Mouse (Mus musculus) embryonic facial prominence, embryonic 11.5 days (tissue): ENCODE measurements around the gene AI467606. TPM values are rescaled to one million over a fixed set of nuclear protein-coding genes. Genes with fewer than 3 reads are reported as not detected.
A peak's percentile ranks its signal among the peaks of the same experiment; 100 is the strongest.
"Not testable (repeated sequence)": the region's sequence is repeated elsewhere in the genome, so short reads cannot be mapped to it uniquely, and the experiment has no call there.

Experiments
- ATAC-seq: fragments of 200-750 bp; cut with Nextera tagmentation; replicated peaks from 2 replicates; pipeline ENCODE4 v1.8.0; 2017; ENCODE audit warnings: low read depth; ENCODE audit not compliant: insufficient number of reproducible peaks, low FRiP score, low TSS enrichment
- DNase-seq: peaks from one replicate; pipeline ENCODE4 v3.0.0-alpha.2; 2015; ENCODE audit warnings: low spot score
- H3K27ac ChIP-seq: fragments of 300-500 bp; sonication (generic); replicated peaks from 2 replicates; pipeline ENCODE4 v1.5.1; 2014; ENCODE audit warnings: mild to moderate bottlenecking, low read depth, low read length, control low read depth
- H3K27me3 ChIP-seq: fragments of 300-500 bp; sonication (generic); 2 replicates; pipeline ENCODE4 v1.6.1; 2014; ENCODE audit warnings: mild to moderate bottlenecking, low read length, moderate library complexity, mixed read lengths; ENCODE audit not compliant: control insufficient read depth, insufficient read depth
- H3K36me3 ChIP-seq: fragments of 300-500 bp; sonication (generic); replicated peaks from 2 replicates; pipeline ENCODE4 v1.6.1; 2014; ENCODE audit warnings: low read depth, mild to moderate bottlenecking, low read length, moderate library complexity, mixed read lengths; ENCODE audit not compliant: control insufficient read depth, insufficient read depth
- H3K4me1 ChIP-seq: fragments of 300-500 bp; sonication (generic); 2 replicates; pipeline ENCODE4 v1.6.1; 2014; ENCODE audit warnings: low read length, mixed read lengths; ENCODE audit not compliant: control insufficient read depth, insufficient read depth
- H3K4me2 ChIP-seq: fragments of 300-500 bp; sonication (generic); 2 replicates; pipeline ENCODE4 v1.6.1; 2014; ENCODE audit warnings: low read depth, mild to moderate bottlenecking, control low read depth, low read length, moderate library complexity
- H3K4me3 ChIP-seq: fragments of 300-500 bp; sonication (generic); 2 replicates; pipeline ENCODE4 v1.5.1; 2014; ENCODE audit warnings: low read depth, low read length, control low read depth
- H3K9ac ChIP-seq: fragments of 300-500 bp; sonication (generic); replicated peaks from 2 replicates; pipeline ENCODE4 v1.6.1; 2014; ENCODE audit warnings: mild to moderate bottlenecking, control low read depth, low read length
- H3K9me3 ChIP-seq: fragments of 300-500 bp; sonication (generic); replicated peaks from 2 replicates; pipeline ENCODE4 v1.6.1; 2016; ENCODE audit warnings: mild to moderate bottlenecking, low read length, inconsistent platforms, mixed read lengths; ENCODE audit not compliant: control insufficient read depth
- WGBS: fragments of 180-500 bp; shearing (Covaris S2); extraction: QIAGEN DNeasy Blood & Tissue Kit; methylation state at CpG from one replicate; pipeline ENCODE4 v1.1.7; 2014; 5-methylcytosine and 5-hydroxymethylcytosine counted together
- polyA plus RNA-seq: library from polyadenylated mRNA; unstranded; fragments of >200 nt; fragmentation: Nextera tagmentation; extraction: Ambion mirVana; gene quantifications from 2 replicates; pipeline ENCODE4 v1.2.1, GENCODE M21; 2014

Gene AI467606
- polyA plus RNA-seq, 1 experiment from 2014 or later = 1.0 TPM

- not testable (repeated sequence) for H3K27ac ChIP-seq, H3K9me3 ChIP-seq, H3K4me2 ChIP-seq, H3K4me3 ChIP-seq, DNase-seq, ATAC-seq, H3K4me1 ChIP-seq, H3K9ac ChIP-seq, H3K27me3 ChIP-seq, H3K36me3 ChIP-seq
- WGBS = 86% methylated on average over 6 of the region's 6 CpGs
Measured at GRCm38 (mm10) chr7:127087278-127088010, 3.7 kb upstream of the AI467606 start, which contains the start of gene Zg16. TSS of gene Zg16 (minus strand) at chr7:127087328.

GRCm38 (mm10) chr7:127088083-127088482 is 3.1 kb upstream of the AI467606 start:
- H3K36me3 ChIP-seq = no peaks in the 10 kb centered on the region
- 99% methylated on average over 3 of the region's 3 CpGs for WGBS
- H3K27me3 ChIP-seq = no peaks in the 10 kb centered on the region
- no peak for ATAC-seq
- no peaks in the 10 kb centered on the region for H3K9me3 ChIP-seq
- H3K4me2 ChIP-seq = no peak overlapping the region
- no peak for DNase-seq
- H3K4me1 ChIP-seq = no peaks in the 10 kb centered on the region; the same call in 1 of the 2 replicates
- H3K4me3 ChIP-seq = no peak overlapping the region
- no peak overlapping the region for H3K27ac ChIP-seq
- no peak overlapping the region for H3K9ac ChIP-seq

- no peak overlapping the region for H3K4me3 ChIP-seq
- H3K4me1 ChIP-seq = no peaks in the 10 kb centered on the region; the same call in 1 of the 2 replicates
- H3K9me3 ChIP-seq = no peaks in the 10 kb centered on the region
- peak; percentile 24 for DNase-seq
- no peak for ATAC-seq
- 20% methylated on average over 27 of the region's 27 CpGs for WGBS
- no peak overlapping the region for H3K27ac ChIP-seq
- no peak overlapping the region for H3K9ac ChIP-seq
- H3K27me3 ChIP-seq = no peaks in the 10 kb centered on the region
- H3K36me3 ChIP-seq = no peaks in the 10 kb centered on the region
- H3K4me2 ChIP-seq = peak overlapping the region; percentile 26
Measured at GRCm38 (mm10) chr7:127088901-127089845, 2.0 kb upstream of the AI467606 start.

- Histone ChIP-seq H3K36me3 (no peaks in the 10 kb centered on the region), H3K4me1 (no peaks in the 10 kb centered on the region; the same call in 1 of the 2 replicates), H3K9ac (no peak overlapping the region), H3K9me3 (no peaks in the 10 kb centered on the region), H3K27ac (no peak overlapping the region), H3K4me2 (no peak overlapping the region), H3K27me3 (no peaks in the 10 kb centered on the region), H3K4me3 (no peak overlapping the region)
- 82% methylated on average over 20 of the region's 20 CpGs for WGBS
- ATAC-seq (no peak), DNase-seq (no peak)
Measured at GRCm38 (mm10) chr7:127090154-127091113, 725 bp upstream of the AI467606 start.

- DNase-seq (no peak), ATAC-seq (no peak)
- WGBS = 73% methylated on average over 3 of the region's 3 CpGs
- Histone ChIP-seq H3K4me1 (no peaks in the 10 kb centered on the region; the same call in 1 of the 2 replicates), H3K36me3 (no peaks in the 10 kb centered on the region), H3K27me3 (no peaks in the 10 kb centered on the region), H3K9me3 (no peaks in the 10 kb centered on the region), H3K27ac (no peak overlapping the region), H3K9ac (no peak overlapping the region), H3K4me3 (no peak overlapping the region), H3K4me2 (no peak overlapping the region)
Measured at GRCm38 (mm10) chr7:127093914-127094313, 2.8 kb downstream of the AI467606 start.

- H3K9me3 ChIP-seq = no peaks in the 10 kb centered on the region
- H3K9ac ChIP-seq = no peak overlapping the region
- H3K4me2 ChIP-seq = no peak overlapping the region
- ATAC-seq (no peak), DNase-seq (no peak)
- H3K27me3 ChIP-seq = no peaks in the 10 kb centered on the region
- H3K27ac ChIP-seq = no peak overlapping the region
- no peaks in the 10 kb centered on the region for H3K4me1 ChIP-seq
- H3K36me3 ChIP-seq = no peaks in the 10 kb centered on the region
- WGBS = 58% methylated on average over 7 of the region's 7 CpGs
- no peak overlapping the region for H3K4me3 ChIP-seq
Measured at GRCm38 (mm10) chr7:127096456-127096855, 5.3 kb downstream of the AI467606 start.

- H3K9me3 ChIP-seq = no peaks in the 10 kb centered on the region
- no peak overlapping the region for H3K27ac ChIP-seq
- H3K36me3 ChIP-seq = no peaks in the 10 kb centered on the region
- no peak overlapping the region for H3K4me2 ChIP-seq
- no peaks in the 10 kb centered on the region for H3K27me3 ChIP-seq
- ATAC-seq (no peak), DNase-seq (no peak)
- no peak overlapping the region for H3K9ac ChIP-seq
- H3K4me3 ChIP-seq = no peak overlapping the region
- WGBS = 78% methylated on average over 5 of the region's 5 CpGs
- H3K4me1 ChIP-seq = no peaks in the 10 kb centered on the region
Measured at GRCm38 (mm10) chr7:127098521-127098920, 7.4 kb downstream of the AI467606 start.
